Mouse (Mus musculus) bone marrow macrophage, adult 2 months (primary cell): ENCODE results near the gene Hist1h3g.

Experiments used
- CTCF ChIP-seq: IDR thresholded peaks from 2 replicates; pipeline ENCODE4 v1.5.1; 2012; ENCODE audit warnings: low read depth, mild to moderate bottlenecking, low read length, moderate library complexity
- POLR2A ChIP-seq: IDR thresholded peaks from 2 replicates; pipeline ENCODE4 v1.6.1; 2012; ENCODE audit warnings: mild to moderate bottlenecking, low read depth, low read length, borderline replicate concordance

DNA sequence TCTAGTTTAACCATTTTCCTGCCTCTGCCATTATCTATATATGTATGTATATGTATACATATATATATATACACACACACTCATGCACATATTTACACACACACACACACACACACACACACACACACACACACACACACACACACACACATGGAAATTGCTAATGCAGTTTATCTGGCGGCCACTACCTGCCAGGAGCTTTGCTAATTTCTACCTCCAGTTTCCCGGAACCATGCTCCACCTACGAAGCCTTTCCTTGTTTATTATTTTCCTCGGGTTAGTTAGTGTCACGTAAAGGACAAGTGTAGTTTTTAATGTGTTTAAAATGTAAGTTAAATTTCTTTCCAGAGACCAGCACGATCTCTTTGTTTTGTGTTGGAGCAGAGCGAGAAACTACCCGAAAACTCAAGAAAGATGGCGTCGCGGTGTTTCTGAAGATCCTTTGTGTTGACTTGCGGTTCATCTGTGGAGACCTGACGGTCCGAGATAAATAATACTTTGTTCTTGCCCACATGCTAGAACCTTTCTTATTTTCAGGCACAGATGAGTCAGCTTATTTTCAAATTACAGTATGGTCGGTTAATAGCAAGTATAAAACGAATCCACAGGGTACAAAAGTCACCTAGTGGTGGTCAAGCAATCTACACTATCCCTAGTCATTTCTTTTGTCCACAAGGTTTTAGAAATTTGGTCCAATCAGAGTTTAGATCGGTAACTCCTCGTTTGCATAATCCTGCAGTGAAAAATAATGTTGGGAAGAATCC, 27.7 kb downstream of the Hist1h3g start:
- no peak for TF ChIP-seq POLR2A
- TF ChIP-seq CTCF, result no peak
